ENCODE assay signal across 8 mouse cellular contexts in the genomic region with DNA sequence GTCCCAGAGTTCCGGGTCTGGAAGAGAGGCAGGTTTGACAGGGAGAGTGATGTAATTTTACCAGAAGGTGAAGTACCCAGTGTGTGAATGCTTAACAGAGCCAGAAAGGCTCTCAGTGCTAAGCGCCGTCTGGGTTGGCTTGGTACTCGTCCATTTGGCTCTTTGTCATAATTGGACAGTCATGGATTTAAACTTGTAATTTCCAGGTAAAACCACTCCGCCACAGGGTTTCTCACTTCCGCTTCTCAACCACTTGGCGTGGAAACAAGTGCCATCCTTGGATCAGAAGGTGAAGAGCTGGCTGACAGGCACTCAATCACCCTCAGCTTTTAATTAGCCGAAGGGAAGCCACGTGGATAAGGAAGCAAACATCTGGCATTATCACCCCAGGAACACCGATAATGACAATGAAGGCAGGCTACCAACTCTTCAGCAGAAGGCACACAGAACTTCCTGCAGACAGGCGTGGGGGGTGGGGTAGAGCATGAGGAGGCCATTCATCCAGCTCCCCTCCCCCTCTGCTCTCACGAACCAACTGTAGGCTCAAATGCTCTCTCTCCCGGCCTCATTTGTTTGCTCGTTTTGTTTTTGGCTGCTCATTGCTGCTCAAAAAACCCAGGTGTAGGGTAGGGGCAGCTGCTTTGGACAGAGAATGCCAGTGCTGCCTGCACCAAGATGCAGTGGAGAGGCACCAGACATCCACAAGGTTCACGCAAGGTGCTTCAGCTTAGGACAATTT.
DNase-seq lines count a peak whose midpoint lies in the region; ATAC-seq and TF ChIP-seq lines count a peak whose summit lies in the region.

No protein-coding gene starts in this region.

- WGBS in hindbrain, embryonic 11.5 days, result 20% methylated on average over 15 of the region's 15 CpGs
- WGBS in liver, postnatal 0 days (ENCODE audit: insufficient replicate concordance), result 24% methylated on average over 15 of the region's 15 CpGs

- no peaks in the 10 kb centered on the region for H3K27me3 ChIP-seq in hindbrain, embryonic 11.5 days (ENCODE audit: control insufficient read depth, insufficient read depth, low read length)
- no peaks in the 10 kb centered on the region for H3K27me3 ChIP-seq in liver, postnatal 0 days (ENCODE audit: insufficient read depth, low read length)

- TF ChIP-seq CTCF in liver, postnatal 0 days (IDR thresholded peaks at IDR 0.05; ENCODE audit: low read depth), result no peak

- peak; percentile 77 for ATAC-seq in hindbrain, embryonic 11.5 days (ENCODE audit: low FRiP score)
- ATAC-seq in liver, postnatal 0 days, result peak; percentile 57

- H3K9me3 ChIP-seq in hindbrain, embryonic 11.5 days (ENCODE audit: control insufficient read depth, low read length), result no peaks in the 10 kb centered on the region
- H3K9me3 ChIP-seq in liver, postnatal 0 days (ENCODE audit: low read length), result no peaks in the 10 kb centered on the region

- peak overlapping the region; percentile 42; the same call in 1 of the 2 replicates for H3K27ac ChIP-seq in hindbrain, embryonic 11.5 days (ENCODE audit: low read depth, low read length)
- H3K27ac ChIP-seq in liver, postnatal 0 days (ENCODE audit: low read depth), result no peak overlapping the region

- H3K9ac ChIP-seq in hindbrain, embryonic 11.5 days (ENCODE audit: low read depth, low read length), result peak overlapping the region; percentile 32; the same call in 1 of the 2 replicates
- no peak overlapping the region for H3K9ac ChIP-seq in liver, postnatal 0 days (replicated peaks)

- no peaks in the 10 kb centered on the region for H3K36me3 ChIP-seq in hindbrain, embryonic 11.5 days (ENCODE audit: control insufficient read depth, insufficient read depth, low read length)
- H3K36me3 ChIP-seq in liver, postnatal 0 days (replicated peaks; ENCODE audit: insufficient read depth, low read length), result no peaks in the 10 kb centered on the region

- peak; percentile 42 to 58 for DNase-seq in layer of hippocampus, postnatal 10 days (ENCODE audit: low spot score in 2 of 2)
- DNase-seq in layer of hippocampus, adult 8-10 months (ENCODE audit: low spot score in 2 of 2), result no peak
- DNase-seq in cerebellum, postnatal 25 days, result peak; percentile 12 to 44
- peak; percentile 76 for DNase-seq in hindbrain, embryonic 11.5 days (ENCODE audit: low spot score)
- DNase-seq in liver, postnatal 0 days, result peak; percentile 44
- DNase-seq in retina, postnatal 1 day, result peak; percentile 90
- no peak for DNase-seq in right cerebral cortex, postnatal 25 days
- DNase-seq in gastrocnemius, postnatal 10 days, result no peak

- H3K4me3 ChIP-seq in hindbrain, embryonic 11.5 days (ENCODE audit: low read depth, low read length), result no peak overlapping the region
- no peak overlapping the region for H3K4me3 ChIP-seq in liver, postnatal 0 days (ENCODE audit: low read depth, low read length)

- peaks cover 15% of the 10 kb centered on the region for H3K4me1 ChIP-seq in hindbrain, embryonic 11.5 days (replicated peaks; ENCODE audit: control insufficient read depth, insufficient read depth, low read length)
- peaks cover 12% of the 10 kb centered on the region for H3K4me1 ChIP-seq in liver, postnatal 0 days (ENCODE audit: insufficient read depth)

- TF ChIP-seq EP300 in liver, postnatal 0 days (IDR thresholded peaks at IDR 0.05; ENCODE audit: low read depth), result no peak

- H3K4me2 ChIP-seq in hindbrain, embryonic 11.5 days (replicated peaks; ENCODE audit: low read depth, low read length), result peak overlapping the region; percentile 39
- H3K4me2 ChIP-seq in liver, postnatal 0 days (ENCODE audit: low read depth, low read length), result peak overlapping the region; percentile 31

Comparison
In these comparisons a context has a peak if more than half of its experiments do, and no peak if none do; other contexts are left out.
1. DNase-seq: peak in layer of hippocampus, postnatal 10 days (2 of 2), cerebellum, postnatal 25 days (2 of 2), hindbrain, embryonic 11.5 days (single experiment), liver, postnatal 0 days (single experiment) and retina, postnatal 1 day (single experiment); none in layer of hippocampus, adult 8-10 months (0 of 2), right cerebral cortex, postnatal 25 days (single experiment) and gastrocnemius, postnatal 10 days (single experiment).